Mouse (Mus musculus) left cerebral cortex, adult 8-10 months (tissue): ENCODE measurements at regions not wholly inside any gene's neighbourhood (a gene's known extent, or its start where the extent isn't known, plus 50 kb on each side); places are given as distances from the start of the nearest gene placed in this dataset.

Experiments
- DNase-seq, 2 experiments: peaks; one replicate each; pipeline ENCODE4 v3.0.0; 2022; ENCODE audit warnings: low spot score in 2 of 2

GRCm38 (mm10) chr4:9035350-9035749 is 796.5 kb upstream of the Car8 start:
- DNase-seq: no peak

- no peak for DNase-seq
Observed at GRCm38 (mm10) chr4:9034280-9034679, 795.4 kb upstream of the Car8 start.

GRCm38 (mm10) chr4:9033106-9033642 is 794.3 kb upstream of the Car8 start:
- DNase-seq: no peak

- no peak for DNase-seq
Observed at GRCm38 (mm10) chr4:9031634-9032033, 792.8 kb upstream of the Car8 start.

GRCm38 (mm10) chr4:9028946-9029345 is 790.1 kb upstream of the Car8 start:
- DNase-seq: no peak

GRCm38 (mm10) chr4:9028475-9028874 is 789.6 kb upstream of the Car8 start:
- no peak for DNase-seq

GRCm38 (mm10) chr4:9027798-9028404 is 789.1 kb upstream of the Car8 start:
- peak; percentile 71 to 78 for DNase-seq

- DNase-seq: no peak
Observed at GRCm38 (mm10) chr4:9027383-9027782, 788.5 kb upstream of the Car8 start.

- DNase-seq: no peak
Observed at GRCm38 (mm10) chr4:9026841-9027240, 788.0 kb upstream of the Car8 start.

- no peak for DNase-seq
Observed at GRCm38 (mm10) chr4:9025821-9026470, 787.1 kb upstream of the Car8 start.

- no peak for DNase-seq
Observed at GRCm38 (mm10) chr4:9024216-9024925, 785.5 kb upstream of the Car8 start.

GRCm38 (mm10) chr4:9019241-9020110 is 780.6 kb upstream of the Car8 start:
- DNase-seq: no peak

GRCm38 (mm10) chr4:9018236-9018635 is 779.4 kb upstream of the Car8 start:
- DNase-seq: no peak

- DNase-seq: no peak
Observed at GRCm38 (mm10) chr4:9016504-9017040, 777.7 kb upstream of the Car8 start.

GRCm38 (mm10) chr4:9015528-9016503 is 777.0 kb upstream of the Car8 start:
- no peak for DNase-seq

- no peak for DNase-seq
Observed at GRCm38 (mm10) chr4:9014986-9015385, 776.1 kb upstream of the Car8 start.

GRCm38 (mm10) chr4:9012787-9013186 is 773.9 kb upstream of the Car8 start:
- DNase-seq: no peak

- no peak for DNase-seq
Observed at GRCm38 (mm10) chr4:9011952-9012351, 773.1 kb upstream of the Car8 start.

GRCm38 (mm10) chr4:9011129-9011518 is 772.3 kb upstream of the Car8 start:
- no peak for DNase-seq
